Mouse (Mus musculus) intestine, postnatal 0 days (tissue): Measurements from ENCODE around the gene F2r. TPM values are rescaled to one million over a fixed set of nuclear protein-coding genes. Genes with fewer than 3 reads are reported as not detected.

Experiments
- ATAC-seq: fragments of 200-750 bp; cut with Nextera tagmentation; 2 replicates; pipeline ENCODE4 v1.8.0; 2017; ENCODE audit warnings: mild to moderate bottlenecking, moderate TSS enrichment, moderate library complexity
- H3K27ac ChIP-seq: fragments of 300-500 bp; sonication (generic); 2 replicates; pipeline ENCODE4 v1.5.1; 2014; ENCODE audit warnings: mild to moderate bottlenecking, low read depth, low read length, moderate library complexity
- H3K27me3 ChIP-seq: fragments of 300-500 bp; sonication (generic); replicated peaks from 2 replicates; pipeline ENCODE4 v1.6.1; 2014; ENCODE audit warnings: low read length, mixed read lengths; ENCODE audit not compliant: control insufficient read depth, insufficient read depth
- H3K36me3 ChIP-seq: fragments of 300-500 bp; sonication (generic); 2 replicates; pipeline ENCODE4 v1.6.1; 2014; ENCODE audit warnings: mild to moderate bottlenecking, moderate library complexity; ENCODE audit not compliant: control insufficient read depth, insufficient read depth
- H3K4me1 ChIP-seq: fragments of 300-500 bp; sonication (generic); replicated peaks from 2 replicates; pipeline ENCODE4 v1.6.1; 2014; ENCODE audit warnings: antibody characterized with exemption, low read length, mixed read lengths; ENCODE audit not compliant: control insufficient read depth, insufficient read depth
- H3K4me2 ChIP-seq: fragments of 300-500 bp; sonication (generic); replicated peaks from 2 replicates; pipeline ENCODE4 v1.6.1; 2014; ENCODE audit warnings: low read depth, mild to moderate bottlenecking, moderate library complexity
- H3K4me3 ChIP-seq: fragments of 300-500 bp; sonication (generic); 2 replicates; pipeline ENCODE4 v1.5.1; 2014; ENCODE audit warnings: low read depth, low read length
- H3K9ac ChIP-seq: fragments of 300-500 bp; sonication (generic); 2 replicates; pipeline ENCODE4 v1.6.1; 2014; ENCODE audit warnings: mild to moderate bottlenecking, low read depth, low read length
- H3K9me3 ChIP-seq: fragments of 300-500 bp; sonication (generic); 2 replicates; pipeline ENCODE4 v1.6.1; 2016; ENCODE audit warnings: mixed run types; ENCODE audit not compliant: control insufficient read depth
- CTCF ChIP-seq: sonication (generic); IDR thresholded peaks from 2 replicates; pipeline ENCODE4 v1.5.1; 2016; ENCODE audit warnings: low read depth, mild to moderate bottlenecking, control low read depth, antibody characterized with exemption, moderate library complexity
- WGBS: fragments of 180-500 bp; shearing (Covaris S2); extraction: QIAGEN DNeasy Blood & Tissue Kit; methylation state at CpG from one replicate; pipeline ENCODE4 v1.1.7; 2014; 5-methylcytosine and 5-hydroxymethylcytosine counted together
- polyA plus RNA-seq: library from polyadenylated mRNA; unstranded; fragments of >200 nt; fragmentation: Nextera tagmentation; extraction: Ambion mirVana; gene quantifications from 2 replicates; pipeline ENCODE4 v1.2.1, GENCODE M21; 2015

F2r gene
- 19.4 and 20.2 TPM in 2 replicates for polyA plus RNA-seq

DNA sequence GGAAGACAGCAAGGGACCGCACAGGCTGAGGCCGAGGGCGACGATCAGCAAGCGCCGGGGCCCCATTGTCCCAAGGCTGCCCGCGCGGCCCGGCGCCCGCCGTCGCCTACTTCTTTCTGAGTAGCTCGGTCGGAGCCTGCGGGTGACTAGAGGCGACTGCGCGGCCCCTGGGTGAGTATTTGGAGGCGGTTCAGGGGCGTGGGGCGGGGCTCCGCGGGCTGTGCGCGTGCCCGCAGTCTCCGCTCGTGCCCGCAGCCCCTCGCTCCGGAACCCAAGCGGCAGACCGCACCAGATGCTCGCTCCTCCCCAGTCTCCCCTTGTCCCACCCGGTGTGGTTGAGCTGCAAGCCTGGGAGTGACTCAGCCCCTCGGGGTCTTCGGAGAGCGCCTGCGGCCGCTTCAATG is at the start of gene F2r:
Gene F2r (minus strand): TSS at position 179 of the 404 bp plus-strand sequence.
- ATAC-seq: peak; percentile 75
- H3K4me1 ChIP-seq: 0 out of 2 replicates have a peak, but pooled peaks cover 3% of the 10 kb centered on the region
- whole genome bisulfite sequencing: under 1% methylated on average over 40 of the region's 42 CpGs
- H3K4me3 ChIP-seq: peak within 1 kb of the TSS; percentile 60
- TF ChIP-seq CTCF: no peak
- no peaks in the 10 kb centered on the region for H3K27me3 ChIP-seq
- H3K36me3 ChIP-seq: no peaks in the 10 kb centered on the region
- H3K4me2 ChIP-seq: peak within 1 kb of the TSS; percentile 90
- H3K27ac ChIP-seq: no peak within 1 kb of the TSS
- H3K9me3 ChIP-seq: no peaks in the 10 kb centered on the region
- H3K9ac ChIP-seq: peak within 1 kb of the TSS; percentile 76

DNA sequence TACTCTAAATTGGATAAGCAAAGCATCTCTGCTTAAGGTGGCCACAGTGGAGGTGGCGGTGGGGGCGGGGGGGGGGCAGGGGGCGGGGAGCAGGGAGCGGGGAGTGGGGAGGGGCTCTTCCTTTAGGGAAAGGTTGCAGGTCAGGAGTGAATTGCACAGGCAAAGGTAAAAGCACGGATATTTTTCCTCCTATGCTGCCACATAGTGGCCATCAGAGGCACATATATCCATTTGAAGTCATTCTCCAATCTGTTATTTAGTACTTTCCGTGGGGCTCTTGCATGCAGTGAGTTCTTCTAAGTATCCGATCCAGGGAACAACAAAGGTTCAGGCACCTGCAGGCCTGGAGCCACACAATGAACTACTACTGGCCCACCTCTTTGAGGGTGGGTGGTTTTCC is 49.0 kb upstream of the F2r start:
- H3K4me3 ChIP-seq: no peak overlapping the region
- no peaks in the 10 kb centered on the region for H3K27me3 ChIP-seq
- H3K9ac ChIP-seq: no peak overlapping the region
- no peaks in the 10 kb centered on the region for H3K9me3 ChIP-seq
- no peak overlapping the region for H3K4me2 ChIP-seq
- ATAC-seq: 0 out of 2 replicates have a peak, but pooled peaks have one; percentile 22
- 33% methylated on average over 7 of the region's 7 CpGs for WGBS
- H3K36me3 ChIP-seq: peaks cover 43% of the 10 kb centered on the region
- peak; percentile 66 for TF ChIP-seq CTCF
- H3K4me1 ChIP-seq: no peaks in the 10 kb centered on the region
- H3K27ac ChIP-seq: no peak overlapping the region

DNA sequence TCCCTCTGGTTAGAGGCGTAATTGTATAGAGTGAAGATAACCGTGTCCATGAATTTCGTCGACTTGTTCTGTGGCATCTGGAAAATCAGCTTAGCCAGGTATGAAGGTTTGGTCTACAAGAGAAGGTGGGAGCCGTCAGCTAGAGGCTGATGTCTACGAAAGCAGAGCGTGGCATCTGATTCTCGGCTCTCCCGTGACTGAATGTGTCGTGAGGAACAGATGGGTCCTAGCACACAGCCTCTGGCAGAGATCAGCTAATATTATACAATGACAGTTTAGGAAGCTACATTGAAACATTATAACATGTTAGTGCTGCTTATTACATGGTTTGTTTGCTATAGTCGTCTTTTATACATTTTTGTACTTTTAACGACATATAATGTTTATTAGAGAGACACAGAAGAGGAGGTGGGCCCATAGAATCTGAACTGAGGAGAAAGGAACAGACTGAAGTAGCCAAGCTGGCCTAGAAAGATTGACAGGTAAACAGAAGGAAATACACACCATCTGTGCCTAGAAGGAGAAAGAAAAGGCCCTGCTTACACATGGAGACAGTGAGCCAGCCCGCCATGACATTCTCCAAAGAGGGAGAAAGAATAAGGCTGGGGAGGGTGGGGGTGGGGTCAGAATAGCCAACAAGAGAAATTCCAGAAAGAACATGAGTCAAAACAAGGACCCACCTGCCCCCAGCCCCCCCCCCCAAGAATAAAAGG is 47.5 kb upstream of the F2r start:
- Histone ChIP-seq H3K9ac (no peak overlapping the region), H3K27me3 (no peaks in the 10 kb centered on the region), H3K9me3 (no peaks in the 10 kb centered on the region), H3K36me3 (peaks cover 39% of the 10 kb centered on the region), H3K4me2 (no peak overlapping the region), H3K27ac (no peak overlapping the region), H3K4me1 (no peaks in the 10 kb centered on the region), H3K4me3 (no peak overlapping the region)
- ATAC-seq: no peak
- no peak for TF ChIP-seq CTCF
- WGBS: 88% methylated on average over 13 of the region's 13 CpGs

DNA sequence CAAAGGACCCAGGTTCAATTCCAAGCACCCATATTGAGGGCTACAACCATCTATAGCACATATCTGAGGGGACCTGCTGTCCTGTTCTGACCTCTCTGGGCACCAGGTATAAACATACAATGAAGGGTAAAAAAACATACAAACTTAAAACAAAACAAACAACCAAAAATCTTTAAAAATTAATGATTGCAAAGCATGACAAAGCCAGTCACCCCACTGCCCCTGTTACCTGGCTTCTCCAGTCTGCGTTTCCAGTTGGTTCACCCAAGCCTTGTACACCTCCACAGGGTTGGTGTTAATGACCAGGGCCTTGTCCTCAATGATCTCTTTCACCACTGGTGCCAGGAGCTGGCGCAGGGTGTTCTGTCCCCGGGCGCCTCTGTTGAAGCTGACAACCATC is 45.5 kb upstream of the F2r start:
- ATAC-seq: no peak
- TF ChIP-seq CTCF: no peak
- Histone ChIP-seq H3K27me3 (no peaks in the 10 kb centered on the region), H3K9ac (no peak overlapping the region), H3K4me3 (no peak overlapping the region), H3K9me3 (no peaks in the 10 kb centered on the region), H3K4me1 (no peaks in the 10 kb centered on the region), H3K27ac (no peak overlapping the region), H3K4me2 (no peak overlapping the region), H3K36me3 (peaks cover 35% of the 10 kb centered on the region)
- 94% methylated on average over 4 of the region's 4 CpGs for WGBS

DNA sequence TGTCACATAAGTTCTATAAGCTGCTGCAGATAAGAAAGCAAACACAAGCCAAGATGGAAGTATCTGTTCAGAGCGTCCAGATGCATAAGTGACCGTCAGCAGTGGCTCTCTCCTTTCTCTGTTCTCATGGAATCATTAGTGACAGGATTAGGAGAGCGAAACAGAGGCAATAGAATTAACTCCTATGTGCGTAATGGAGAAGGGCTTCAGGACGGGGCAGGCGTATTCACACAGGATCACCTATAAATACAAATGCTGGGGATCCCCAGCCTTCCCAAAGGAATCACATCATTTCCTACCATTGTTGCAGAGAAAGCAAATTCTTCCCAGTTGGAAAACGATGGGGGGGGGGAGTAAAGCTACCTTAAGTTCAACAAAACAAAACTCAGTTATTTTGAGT is 41.1 kb upstream of the F2r start:
- Histone ChIP-seq H3K9me3 (no peaks in the 10 kb centered on the region), H3K4me3 (no peak overlapping the region), H3K4me2 (no peak overlapping the region), H3K4me1 (no peaks in the 10 kb centered on the region), H3K36me3 (peaks cover 56% of the 10 kb centered on the region), H3K27me3 (no peaks in the 10 kb centered on the region), H3K9ac (no peak overlapping the region), H3K27ac (0 out of 2 replicates have a peak overlapping the region, but pooled peaks have one; percentile 1)
- TF ChIP-seq CTCF: no peak
- no peak for ATAC-seq
- WGBS: 68% methylated on average over 7 of the region's 7 CpGs

DNA sequence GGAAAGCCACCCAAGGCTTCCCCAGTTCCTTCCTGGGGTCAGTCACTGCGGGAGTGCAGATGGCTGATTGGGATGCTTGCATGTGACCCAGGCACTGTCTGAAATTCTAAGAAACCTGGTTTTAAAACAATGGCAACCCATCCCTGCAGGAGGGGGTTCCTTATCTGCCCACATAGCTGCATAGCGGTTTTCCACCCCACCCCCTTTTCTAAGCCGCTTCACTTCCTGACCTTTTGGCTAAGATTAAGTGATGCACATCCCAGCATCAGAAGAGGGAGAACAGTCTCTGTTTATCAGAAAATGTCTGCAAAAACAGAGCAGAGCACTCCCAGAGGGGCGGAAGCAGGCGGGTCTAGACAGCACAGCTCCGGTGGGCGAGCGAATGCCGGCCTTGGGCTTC is 38.9 kb upstream of the F2r start:
- WGBS: 69% methylated on average over 9 of the region's 9 CpGs
- Histone ChIP-seq H3K4me3 (no peak overlapping the region), H3K4me2 (no peak overlapping the region), H3K4me1 (no peaks in the 10 kb centered on the region), H3K27ac (no peak overlapping the region), H3K9ac (no peak overlapping the region), H3K36me3 (peaks cover 43% of the 10 kb centered on the region), H3K9me3 (no peaks in the 10 kb centered on the region), H3K27me3 (no peaks in the 10 kb centered on the region)
- ATAC-seq: no peak
- no peak for TF ChIP-seq CTCF
